Mouse (Mus musculus) stomach, embryonic 16.5 days (tissue): Measurements from ENCODE around the gene Ccdc185. TPM values are rescaled to one million over a fixed set of nuclear protein-coding genes. Genes with fewer than 3 reads are reported as not detected.

Experiments
- ATAC-seq: fragments of 200-750 bp; cut with Nextera tagmentation; 2 replicates; pipeline ENCODE4 v1.8.0; 2017; ENCODE audit warnings: moderate number of reproducible peaks, moderate TSS enrichment; ENCODE audit not compliant: insufficient read depth, low FRiP score
- H3K27ac ChIP-seq: fragments of 300-500 bp; sonication (generic); 2 replicates; pipeline ENCODE4 v1.5.1; 2014; ENCODE audit warnings: low read length
- H3K27me3 ChIP-seq: fragments of 300-500 bp; sonication (generic); 2 replicates; pipeline ENCODE4 v1.6.1; 2014; ENCODE audit warnings: low read length, control low read depth, mixed read lengths; ENCODE audit not compliant: control insufficient read depth, insufficient read depth
- H3K36me3 ChIP-seq: fragments of 300-500 bp; sonication (generic); 2 replicates; pipeline ENCODE4 v1.6.1; 2014; ENCODE audit warnings: low read length; ENCODE audit not compliant: control insufficient read depth, insufficient read depth
- H3K4me1 ChIP-seq: fragments of 300-500 bp; sonication (generic); 2 replicates; pipeline ENCODE4 v1.6.1; 2014; ENCODE audit warnings: low read length, control low read depth, mixed read lengths; ENCODE audit not compliant: control insufficient read depth, insufficient read depth
- H3K4me2 ChIP-seq: fragments of 300-500 bp; sonication (generic); 2 replicates; pipeline ENCODE4 v1.6.1; 2014; ENCODE audit warnings: low read depth, low read length, mixed read lengths
- H3K4me3 ChIP-seq: fragments of 300-500 bp; sonication (generic); replicated peaks from 2 replicates; pipeline ENCODE4 v1.5.1; 2014; ENCODE audit warnings: mild to moderate bottlenecking, low read length
- H3K9ac ChIP-seq: fragments of 300-500 bp; sonication (generic); 2 replicates; pipeline ENCODE4 v1.6.1; 2014; ENCODE audit warnings: low read length
- H3K9me3 ChIP-seq: fragments of 300-500 bp; sonication (generic); replicated peaks from 2 replicates; pipeline ENCODE4 v1.6.1; 2016; ENCODE audit warnings: low read length, control low read depth; ENCODE audit not compliant: control insufficient read depth
- WGBS: fragments of 180-500 bp; shearing (Covaris S2); extraction: QIAGEN DNeasy Blood & Tissue Kit; methylation state at CpG from one replicate; pipeline ENCODE4 v1.1.7; 2014; 5-methylcytosine and 5-hydroxymethylcytosine counted together
- polyA plus RNA-seq: library from polyadenylated mRNA; unstranded; fragments of >200 nt; fragmentation: Nextera tagmentation; extraction: Ambion mirVana; gene quantifications from 2 replicates; pipeline ENCODE4 v1.2.1, GENCODE M21; 2015

Ccdc185 gene
- not detected in 2 replicates for polyA plus RNA-seq

DNA sequence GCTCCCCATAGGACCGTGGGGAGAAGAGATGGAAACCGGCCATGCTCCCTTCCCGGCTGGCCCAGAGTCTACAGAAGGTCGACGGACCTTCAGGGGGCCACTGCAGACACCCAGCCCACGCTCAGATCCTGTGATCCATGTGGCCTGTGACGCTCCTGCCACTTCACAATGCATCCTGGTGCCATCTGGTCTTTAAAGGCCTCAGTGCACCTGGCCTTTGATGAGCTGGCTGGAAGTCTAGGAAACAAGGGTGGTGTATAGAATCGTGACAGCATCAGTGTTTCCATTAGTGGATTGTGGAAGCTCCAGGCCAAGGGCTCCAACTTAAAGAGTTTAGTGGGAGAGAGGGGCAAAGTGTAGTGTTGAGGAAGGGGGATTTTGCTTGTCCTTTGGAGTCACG is at the start of gene Ccdc185:
Ccdc185 (minus strand) TSS at position 101 of the 400 bp plus-strand sequence.
- WGBS, result 88% methylated on average over 9 of the region's 9 CpGs
- Histone ChIP-seq H3K9me3 (no peaks in the 10 kb centered on the region), H3K36me3 (no peaks in the 10 kb centered on the region), H3K27me3 (no peaks in the 10 kb centered on the region; the same call in 1 of the 2 replicates), H3K4me1 (no peaks in the 10 kb centered on the region), H3K27ac (no peak within 1 kb of the TSS), H3K4me2 (no peak within 1 kb of the TSS), H3K9ac (no peak within 1 kb of the TSS), H3K4me3 (no peak within 1 kb of the TSS)
- ATAC-seq, result no peak

DNA sequence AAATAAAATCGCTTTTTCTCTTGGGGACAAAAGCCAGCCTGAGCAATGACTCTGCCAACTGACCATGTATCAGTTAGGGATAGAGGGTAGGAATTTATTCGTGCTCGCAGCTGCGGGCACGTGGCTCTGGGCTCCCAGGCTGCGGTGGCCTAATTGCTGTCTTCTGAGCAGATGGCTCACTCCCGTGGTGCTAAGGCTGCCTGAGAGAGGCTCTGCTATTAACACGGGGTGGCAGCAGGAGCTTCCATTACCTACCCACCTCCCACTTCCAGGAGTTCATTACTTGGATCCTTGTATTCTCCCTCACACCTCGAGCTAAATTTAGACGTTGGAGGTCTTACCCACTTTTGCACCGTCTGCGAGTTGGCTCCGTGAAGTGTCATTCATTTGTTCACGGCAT is 48.1 kb upstream of the Ccdc185 start:
- 70% methylated on average over 14 of the region's 14 CpGs for whole genome bisulfite sequencing
- Histone ChIP-seq H3K27ac (no peak overlapping the region), H3K9ac (no peak overlapping the region), H3K4me2 (no peak overlapping the region), H3K4me1 (peaks cover 12% of the 10 kb centered on the region; the same call in 1 of the 2 replicates), H3K27me3 (no peaks in the 10 kb centered on the region), H3K4me3 (no peak overlapping the region), H3K36me3 (no peaks in the 10 kb centered on the region), H3K9me3 (no peaks in the 10 kb centered on the region)
- no peak for ATAC-seq

DNA sequence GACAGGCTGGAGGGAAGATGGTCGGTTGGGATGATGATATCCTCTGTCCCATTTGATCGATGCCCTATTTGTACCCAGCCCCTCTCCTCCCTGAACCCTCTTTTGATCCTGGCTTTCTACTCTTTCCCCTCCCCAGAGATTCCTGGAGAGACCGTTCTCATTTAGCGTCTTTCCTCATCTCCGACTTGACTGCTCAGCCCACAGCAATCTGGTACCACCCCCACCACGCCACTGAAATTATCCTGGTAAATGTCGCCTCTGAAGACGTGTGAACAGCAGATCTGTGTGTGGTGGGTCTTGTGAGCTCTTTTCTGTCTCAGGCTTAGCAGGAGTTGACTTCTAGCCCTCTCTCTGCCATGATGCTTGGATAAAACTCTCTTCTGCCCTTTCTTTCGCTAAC is 45.6 kb upstream of the Ccdc185 start:
- ATAC-seq, result no peak
- WGBS, result 91% methylated on average over 9 of the region's 9 CpGs
- peaks cover 14% of the 10 kb centered on the region; the same call in 1 of the 2 replicates for H3K4me1 ChIP-seq
- H3K27ac ChIP-seq, result no peak overlapping the region
- H3K9me3 ChIP-seq, result no peaks in the 10 kb centered on the region
- H3K9ac ChIP-seq, result no peak overlapping the region
- no peaks in the 10 kb centered on the region for H3K27me3 ChIP-seq
- no peaks in the 10 kb centered on the region for H3K36me3 ChIP-seq
- H3K4me3 ChIP-seq, result no peak overlapping the region
- H3K4me2 ChIP-seq, result no peak overlapping the region

DNA sequence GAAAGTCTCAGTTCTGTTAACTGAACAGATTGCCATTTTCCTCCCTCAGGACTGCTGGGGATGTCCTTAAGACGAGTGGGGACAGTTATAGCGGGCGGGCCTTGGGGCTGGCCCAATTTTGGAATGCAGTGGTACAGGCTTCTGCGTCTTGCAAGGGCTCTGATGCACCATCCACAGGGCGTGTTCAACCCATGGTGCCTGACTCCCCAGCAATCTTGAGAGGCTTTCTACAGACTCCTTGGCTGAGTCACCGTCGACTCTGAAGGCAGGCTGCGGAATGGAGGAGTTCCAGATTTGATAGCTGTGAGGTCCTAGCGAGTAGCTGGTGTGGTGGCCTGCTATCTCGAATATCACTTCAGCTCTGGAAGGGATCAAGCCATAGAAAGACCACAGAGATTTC is 45.2 kb upstream of the Ccdc185 start:
- Histone ChIP-seq H3K4me2 (no peak overlapping the region), H3K4me3 (no peak overlapping the region), H3K9ac (no peak overlapping the region), H3K27me3 (no peaks in the 10 kb centered on the region), H3K36me3 (no peaks in the 10 kb centered on the region), H3K4me1 (peaks cover 17% of the 10 kb centered on the region; the same call in 1 of the 2 replicates), H3K27ac (no peak overlapping the region), H3K9me3 (no peaks in the 10 kb centered on the region)
- ATAC-seq, result no peak
- WGBS, result 84% methylated on average over 10 of the region's 10 CpGs

DNA sequence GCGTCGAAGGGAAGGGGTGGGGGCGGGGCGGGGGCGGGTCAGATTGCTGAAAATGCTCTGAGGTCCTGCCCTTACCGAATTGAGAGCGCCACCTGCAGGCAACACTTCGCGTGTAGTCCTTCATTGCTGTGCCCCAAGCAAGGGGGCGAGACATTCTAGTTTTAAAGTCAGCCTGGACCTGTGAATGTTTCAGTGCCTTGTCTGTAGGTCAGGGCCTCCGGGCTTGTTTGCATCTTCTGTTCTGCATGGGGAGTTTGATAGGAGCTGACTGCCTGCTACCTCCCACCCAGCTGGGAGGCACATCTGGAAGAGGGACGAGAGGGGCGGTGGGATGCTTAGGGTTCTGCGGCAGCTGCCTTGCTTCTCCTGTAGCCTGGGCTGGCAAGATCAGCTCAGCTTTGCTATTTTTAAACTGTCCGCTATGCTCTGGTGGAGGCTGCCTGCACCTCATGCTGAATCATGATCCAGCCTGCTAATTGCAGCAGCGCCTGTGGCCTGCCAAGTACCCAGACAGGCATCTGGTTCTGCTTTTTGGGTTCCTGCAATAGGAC is 43.6 kb upstream of the Ccdc185 start:
- peaks cover 20% of the 10 kb centered on the region; the same call in 1 of the 2 replicates for H3K4me1 ChIP-seq
- no peaks in the 10 kb centered on the region for H3K36me3 ChIP-seq
- no peak overlapping the region for H3K4me3 ChIP-seq
- H3K27ac ChIP-seq, result peak overlapping the region; percentile 63
- ATAC-seq, result peak; percentile 70
- H3K4me2 ChIP-seq, result peak overlapping the region; percentile 26; the same call in 1 of the 2 replicates
- no peaks in the 10 kb centered on the region for H3K27me3 ChIP-seq
- WGBS, result 12% methylated on average over 16 of the region's 16 CpGs
- H3K9me3 ChIP-seq, result no peaks in the 10 kb centered on the region
- H3K9ac ChIP-seq, result peak overlapping the region; percentile 38; the same call in 1 of the 2 replicates

DNA sequence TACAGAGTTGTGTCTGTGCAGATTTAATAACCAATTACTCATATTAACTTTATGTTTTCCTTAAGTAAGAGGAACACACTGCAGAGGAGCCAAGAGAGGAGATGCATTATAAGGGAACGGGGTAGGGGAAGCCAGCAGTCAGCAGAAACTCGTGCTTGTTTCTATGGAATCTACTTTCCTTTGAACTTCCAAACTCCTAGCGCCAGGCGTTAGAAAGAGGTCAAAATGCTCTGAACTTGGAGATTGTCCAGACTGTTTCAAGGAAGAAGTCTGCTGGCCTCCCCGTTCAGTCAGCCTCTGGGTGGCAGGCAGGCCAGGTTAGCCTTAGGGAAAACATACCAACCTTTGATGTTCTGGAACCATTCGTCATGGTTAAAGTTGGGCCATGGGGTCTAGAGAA is 39.9 kb upstream of the Ccdc185 start:
- Histone ChIP-seq H3K9me3 (no peaks in the 10 kb centered on the region), H3K9ac (no peak overlapping the region), H3K27ac (no peak overlapping the region), H3K27me3 (no peaks in the 10 kb centered on the region), H3K4me1 (peaks cover 20% of the 10 kb centered on the region; the same call in 1 of the 2 replicates), H3K36me3 (no peaks in the 10 kb centered on the region), H3K4me3 (no peak overlapping the region), H3K4me2 (no peak overlapping the region)
- 33% methylated on average over 6 of the region's 6 CpGs for WGBS
- no peak for ATAC-seq

DNA sequence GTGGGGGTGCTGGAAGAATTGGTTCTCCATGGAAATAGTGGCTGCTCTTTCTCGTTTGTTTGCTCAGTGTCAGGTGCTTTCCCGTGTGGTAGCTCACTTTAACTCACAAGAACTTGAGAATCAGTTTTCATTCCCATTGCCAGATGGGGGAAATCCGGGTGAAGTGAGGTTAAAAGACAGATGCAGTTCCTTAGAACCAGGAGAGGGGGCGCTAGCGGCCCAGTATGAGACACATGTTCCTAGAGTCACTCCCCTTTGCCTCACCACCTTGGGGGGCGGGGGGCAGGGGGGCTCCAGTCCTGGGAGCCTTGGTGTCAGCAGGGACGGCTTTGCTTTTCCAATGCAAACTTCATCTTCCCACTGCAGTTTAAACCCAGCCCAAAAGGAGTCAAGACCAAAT is 38.0 kb upstream of the Ccdc185 start:
- no peak for ATAC-seq
- 46% methylated on average over 7 of the region's 7 CpGs for WGBS
- Histone ChIP-seq H3K9me3 (no peaks in the 10 kb centered on the region), H3K27ac (no peak overlapping the region), H3K36me3 (no peaks in the 10 kb centered on the region), H3K4me3 (no peak overlapping the region), H3K27me3 (no peaks in the 10 kb centered on the region), H3K9ac (no peak overlapping the region), H3K4me1 (0 out of 2 replicates have a peak, but pooled peaks cover 8% of the 10 kb centered on the region), H3K4me2 (no peak overlapping the region)

DNA sequence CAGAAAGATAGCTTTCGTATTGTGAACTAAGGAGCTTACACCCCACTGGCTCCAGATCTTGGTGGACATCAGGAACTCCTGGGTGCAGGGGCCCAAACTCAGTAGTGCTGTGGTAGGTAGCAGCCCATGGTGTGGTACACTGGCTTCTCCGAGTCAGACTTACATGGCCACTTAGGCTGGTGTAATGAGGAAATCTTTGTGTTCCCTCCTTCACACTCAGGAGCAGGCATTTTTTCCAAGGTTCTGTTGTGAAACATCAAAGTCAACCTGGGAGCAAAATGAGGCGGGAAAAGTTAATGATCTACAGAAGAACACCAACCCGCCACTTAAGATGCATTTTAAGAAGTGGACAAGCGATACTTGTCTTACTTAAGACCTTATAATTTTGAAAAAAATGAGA is 36.5 kb upstream of the Ccdc185 start:
- Histone ChIP-seq H3K4me3 (no peak overlapping the region), H3K9ac (no peak overlapping the region), H3K9me3 (no peaks in the 10 kb centered on the region), H3K27me3 (no peaks in the 10 kb centered on the region), H3K4me1 (0 out of 2 replicates have a peak, but pooled peaks cover 8% of the 10 kb centered on the region), H3K36me3 (no peaks in the 10 kb centered on the region), H3K27ac (no peak overlapping the region), H3K4me2 (no peak overlapping the region)
- WGBS, result 82% methylated on average over 5 of the region's 5 CpGs
- ATAC-seq, result no peak

DNA sequence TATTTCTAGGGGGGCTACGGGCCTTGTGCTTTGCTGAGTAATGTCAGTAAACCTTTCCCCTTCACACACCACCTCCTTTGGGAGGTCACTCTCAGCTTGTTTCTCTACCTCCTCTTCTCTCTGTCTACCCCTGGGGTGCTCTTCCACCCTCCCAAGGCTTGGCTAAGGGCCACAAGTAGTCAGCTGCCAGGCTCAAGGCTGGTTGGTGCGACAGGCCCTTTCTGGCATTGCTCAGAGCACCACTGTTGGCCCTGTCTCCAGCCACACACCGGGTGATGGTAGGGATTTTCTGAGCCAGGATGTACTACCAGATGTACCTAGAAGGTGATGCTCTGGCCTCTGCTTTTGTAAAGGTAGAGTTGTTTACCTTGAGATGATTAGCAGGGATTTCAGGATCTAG is 35.8 kb upstream of the Ccdc185 start:
- Histone ChIP-seq H3K27me3 (no peaks in the 10 kb centered on the region), H3K9me3 (no peaks in the 10 kb centered on the region), H3K4me2 (no peak overlapping the region), H3K4me1 (0 out of 2 replicates have a peak, but pooled peaks cover 8% of the 10 kb centered on the region), H3K36me3 (no peaks in the 10 kb centered on the region), H3K4me3 (no peak overlapping the region), H3K27ac (no peak overlapping the region), H3K9ac (no peak overlapping the region)
- 77% methylated on average over 3 of the region's 3 CpGs for WGBS
- ATAC-seq, result 0 out of 2 replicates have a peak, but pooled peaks have one; percentile 19
